Mouse (Mus musculus) cerebellum, adult 11 months (tissue): ENCODE results near the gene Plekhm2.

Source experiments
- DNase-seq: peaks from one replicate; pipeline ENCODE4 v3.0.0; 2022

Gene Plekhm2

DNA sequence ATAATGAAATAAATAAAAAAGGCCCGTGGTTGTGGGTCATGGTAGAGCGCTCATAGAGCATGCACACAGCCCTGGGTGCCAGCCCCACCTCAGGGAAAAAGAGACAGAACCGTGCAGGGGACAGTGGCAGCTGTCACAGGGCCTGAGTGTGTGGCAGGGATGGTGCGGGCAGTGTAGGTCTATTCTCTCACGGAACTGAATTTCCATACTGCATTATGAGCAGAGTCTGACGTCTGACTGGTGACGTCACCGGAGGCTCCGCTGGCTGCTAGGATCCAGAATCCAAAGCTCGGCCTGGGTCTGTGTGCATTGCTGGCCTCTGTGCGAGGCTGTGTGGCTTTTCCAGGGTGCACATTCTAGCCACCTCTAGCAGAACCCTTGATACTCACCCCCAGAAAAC, 3.8 kb downstream of the Plekhm2 start:
- no peak for DNase-seq

DNA sequence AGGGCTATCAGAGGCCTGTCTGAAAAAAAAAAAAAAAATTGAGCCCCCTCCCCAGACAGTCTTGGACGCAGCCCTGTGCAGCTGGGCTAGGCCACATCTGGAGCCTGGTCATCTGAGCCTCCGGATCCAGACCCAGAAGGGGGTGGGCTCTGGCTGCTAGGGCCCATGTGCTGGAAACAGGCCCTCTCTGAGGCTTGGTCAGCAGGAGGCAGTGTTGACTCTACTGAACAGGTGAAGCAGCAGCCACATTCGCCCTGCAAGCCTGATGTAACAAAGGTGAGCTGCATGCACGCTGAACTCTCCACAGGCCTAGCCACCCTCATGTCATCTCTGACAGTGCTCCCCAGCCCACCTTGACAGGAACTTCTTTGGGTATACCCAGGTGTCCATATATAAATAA, 5.0 kb downstream of the Plekhm2 start:
- DNase-seq: no peak

DNA sequence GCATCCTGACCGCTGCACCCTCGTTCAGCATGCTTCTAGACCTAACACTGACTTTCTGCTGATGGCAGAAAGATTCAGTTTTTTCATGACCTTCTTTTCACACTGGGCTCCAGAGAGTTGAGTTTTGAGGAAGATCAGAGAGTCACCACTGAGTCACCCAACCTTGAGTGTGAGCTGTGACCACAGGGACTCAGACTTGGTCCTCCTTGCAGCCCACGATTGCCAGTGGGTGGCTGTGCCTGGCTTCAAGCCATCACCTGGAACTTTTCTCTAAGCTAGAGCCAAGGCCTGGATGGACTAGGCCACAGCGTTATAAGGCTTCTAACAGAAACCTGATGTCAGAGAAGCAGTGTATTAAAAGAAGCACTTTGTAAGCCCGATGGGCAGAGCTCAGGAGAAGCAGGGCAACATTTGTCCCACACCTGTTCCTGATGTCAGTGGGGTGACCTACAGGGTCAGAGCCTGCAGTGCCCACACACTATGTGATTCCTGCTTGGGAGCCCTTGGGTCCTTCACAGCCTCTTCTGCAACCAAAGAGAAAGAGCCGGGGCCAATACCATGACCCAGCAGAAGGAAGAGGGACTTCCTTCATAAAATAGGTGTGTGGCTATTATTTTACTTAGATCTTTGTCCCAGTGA, 5.7 kb downstream of the Plekhm2 start:
- DNase-seq: no peak

DNA sequence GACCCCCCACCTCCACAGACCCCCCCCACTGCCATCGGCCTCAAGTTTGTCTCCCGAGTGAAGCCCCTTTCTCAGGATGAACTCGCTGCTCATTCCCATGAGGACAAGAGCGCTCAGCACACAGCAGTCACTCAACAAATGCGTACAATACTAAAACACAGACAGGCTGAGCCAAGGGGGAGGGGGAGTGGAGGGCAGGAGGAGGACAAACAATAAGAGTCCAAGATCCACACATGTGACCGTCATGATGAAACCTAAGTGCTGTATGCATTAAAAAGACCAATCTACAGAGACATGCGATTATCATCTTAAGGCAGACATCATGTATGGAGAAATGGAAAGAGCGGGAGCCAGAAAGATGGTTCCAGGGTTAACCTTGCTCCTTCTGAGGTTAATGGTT, 7.8 kb downstream of the Plekhm2 start:
- DNase-seq: no peak

DNA sequence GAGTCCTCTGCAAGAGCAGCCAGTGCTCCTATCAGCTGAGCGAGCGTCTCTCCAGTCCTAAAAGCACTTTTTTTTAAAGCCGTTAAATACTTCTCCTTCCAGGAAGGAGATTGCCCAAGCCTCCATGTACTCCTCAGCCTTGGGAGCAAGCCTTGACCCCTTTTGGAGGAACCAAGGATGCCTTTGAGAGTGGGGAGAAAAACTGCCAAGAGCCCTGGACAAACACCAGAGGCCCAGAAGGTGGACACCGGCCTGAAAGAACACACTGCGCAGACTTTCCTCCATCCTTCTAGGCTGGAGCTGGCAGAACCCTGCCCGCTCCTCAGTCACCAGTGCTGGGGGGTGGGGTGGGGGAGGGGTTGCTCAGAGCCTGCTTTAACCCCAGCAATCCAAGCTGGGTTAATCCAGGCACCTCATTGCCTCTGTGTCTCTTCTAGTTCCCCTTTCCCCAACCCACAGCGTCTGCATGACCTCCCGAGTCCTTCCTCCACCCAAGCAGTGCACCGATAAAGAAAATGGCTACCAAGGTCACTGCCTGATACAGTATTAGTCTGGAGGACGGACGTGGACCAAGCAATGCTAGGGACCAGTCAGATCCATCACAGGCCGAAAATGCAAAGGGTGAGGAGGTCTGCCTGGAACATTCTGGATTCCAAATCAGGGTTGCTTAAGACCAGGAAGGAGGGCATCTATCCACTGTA, 8.6 kb downstream of the Plekhm2 start:
- DNase-seq: peak; percentile 54

DNA sequence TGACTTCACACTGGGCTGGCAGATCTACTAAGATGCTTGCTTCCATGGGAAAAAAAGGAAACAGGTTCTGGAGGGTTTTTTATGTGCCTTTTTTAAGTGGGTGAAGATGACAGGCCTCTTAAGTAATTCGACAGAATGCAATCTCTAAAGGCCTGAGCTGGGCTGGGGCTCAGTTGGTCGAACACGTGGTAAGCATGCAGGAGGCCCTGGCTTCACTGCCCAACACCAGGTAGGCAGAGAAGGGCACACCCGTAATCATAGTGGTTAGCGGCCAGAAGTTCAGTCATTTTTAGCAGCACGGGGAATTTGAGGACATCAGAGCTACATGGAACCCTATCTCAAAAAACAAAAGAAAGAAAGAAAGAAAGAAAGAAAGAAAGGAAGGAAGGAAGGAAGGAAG, 10.2 kb downstream of the Plekhm2 start:
- no peak for DNase-seq

DNA sequence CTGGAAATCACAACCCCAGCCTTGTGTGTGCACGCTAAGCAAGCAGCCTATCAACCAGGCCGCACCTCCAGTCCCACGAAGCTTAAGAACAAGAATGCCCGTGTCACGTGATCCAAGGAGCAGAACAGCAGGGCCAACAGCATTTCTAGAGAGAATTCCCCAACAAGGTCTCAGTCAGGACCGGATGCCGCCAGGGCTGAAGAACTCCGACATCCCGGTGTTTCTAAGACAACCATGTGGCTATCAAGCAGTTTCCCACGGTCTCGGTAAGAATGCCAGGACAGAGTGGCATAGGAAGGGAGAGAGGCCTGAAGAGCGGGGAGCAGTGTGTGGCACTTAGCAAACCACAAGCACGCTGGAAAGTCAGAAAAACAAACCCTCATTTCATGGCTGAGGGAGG, 10.9 kb downstream of the Plekhm2 start:
- DNase-seq: no peak

DNA sequence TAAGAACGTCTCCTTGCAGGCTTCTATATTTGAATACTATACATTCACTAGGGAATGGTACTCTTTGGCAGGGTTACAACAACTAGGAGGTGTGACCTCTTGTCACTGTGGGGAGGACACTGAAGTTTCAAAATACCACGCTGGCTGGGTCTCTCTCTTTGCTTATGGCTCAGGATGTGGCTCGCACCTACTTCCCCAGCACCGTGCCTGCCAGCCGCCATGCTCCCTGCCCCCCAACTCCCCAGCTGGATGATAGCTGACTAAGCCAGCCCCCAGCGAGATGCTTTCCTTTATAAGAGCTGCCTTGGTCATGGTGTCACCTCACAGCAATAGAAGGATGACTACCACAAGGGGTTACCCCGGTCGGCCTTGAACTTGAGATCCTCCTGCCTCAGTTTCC, 11.7 kb downstream of the Plekhm2 start:
- DNase-seq: no peak

DNA sequence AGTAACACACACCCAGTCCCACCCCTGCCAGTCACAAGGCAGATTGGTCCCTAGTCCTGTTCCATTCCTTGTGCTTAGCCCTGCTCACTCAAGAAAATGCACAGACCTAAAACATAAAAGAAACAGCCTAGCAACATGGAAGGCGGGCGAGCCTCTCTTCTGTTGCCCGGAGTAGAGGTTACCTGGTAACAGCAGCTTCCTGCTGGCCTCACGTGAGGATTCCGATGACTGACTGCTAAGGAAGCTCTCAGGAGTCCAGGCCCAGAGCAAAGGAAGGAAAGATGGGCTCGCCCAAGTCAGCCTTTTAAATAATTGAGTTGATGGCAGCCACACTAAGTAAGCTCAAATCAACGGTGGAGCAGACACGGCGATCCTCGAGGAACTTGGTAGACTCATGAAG, 12.8 kb downstream of the Plekhm2 start:
- no peak for DNase-seq

DNA sequence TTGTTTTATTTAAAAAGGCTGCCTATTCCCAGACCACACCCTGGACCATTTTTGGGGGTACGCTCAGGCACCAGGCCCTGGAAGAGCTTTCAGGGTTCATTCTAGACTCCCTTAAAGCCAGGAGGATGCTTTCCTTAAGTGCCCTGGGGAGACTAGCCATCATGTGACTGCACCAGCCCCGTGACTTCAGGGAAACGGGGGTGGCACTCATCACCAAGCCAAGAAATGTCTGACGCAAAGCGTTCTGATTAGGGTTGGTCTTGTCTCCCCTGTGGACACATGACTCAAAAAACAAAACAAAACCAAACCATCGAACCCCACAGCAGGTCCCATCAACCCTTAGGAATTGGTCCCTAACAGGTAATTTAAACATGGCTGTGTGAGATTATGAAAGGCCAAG, 13.4 kb downstream of the Plekhm2 start:
- no peak for DNase-seq

DNA sequence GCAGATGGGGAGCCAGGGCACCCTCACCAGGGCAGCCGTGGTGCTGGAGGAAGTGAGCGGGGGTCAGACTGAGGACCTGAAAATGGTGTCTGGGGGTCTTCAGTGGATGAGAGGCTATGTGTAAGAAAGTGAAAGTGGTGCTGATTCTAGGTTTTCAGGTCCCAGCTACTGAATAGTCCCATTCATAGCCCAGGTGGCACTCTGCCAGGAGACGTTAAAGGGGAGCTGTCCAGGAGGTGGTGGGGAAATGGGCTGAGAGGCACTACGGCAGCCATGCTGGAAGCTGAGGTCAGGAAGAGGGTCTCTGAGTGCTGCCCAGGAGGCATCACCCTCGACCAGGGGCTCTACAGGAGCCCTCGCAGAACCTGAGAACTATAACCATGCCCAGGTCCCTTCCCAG, 15.5 kb downstream of the Plekhm2 start:
- DNase-seq: no peak

DNA sequence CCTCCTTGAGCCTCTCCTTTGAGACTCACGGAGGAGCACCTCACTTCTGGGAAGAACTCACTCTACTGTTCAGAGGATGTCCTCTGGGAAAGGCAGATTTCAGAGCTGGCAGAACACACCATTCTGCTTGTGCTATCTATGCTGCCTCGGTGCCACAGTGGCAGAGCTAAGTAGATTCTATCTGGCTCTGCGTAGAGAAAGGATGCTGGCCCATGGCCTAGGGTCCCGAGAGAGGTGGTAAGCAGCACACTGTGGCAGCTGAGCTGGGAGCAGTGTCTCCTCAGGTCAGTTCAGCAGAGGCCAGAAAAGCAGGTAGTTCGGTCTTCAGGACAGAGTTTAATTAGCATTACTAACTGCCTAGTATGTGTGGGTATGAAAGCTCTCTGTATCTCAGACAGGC, 16.4 kb downstream of the Plekhm2 start:
- DNase-seq: no peak

DNA sequence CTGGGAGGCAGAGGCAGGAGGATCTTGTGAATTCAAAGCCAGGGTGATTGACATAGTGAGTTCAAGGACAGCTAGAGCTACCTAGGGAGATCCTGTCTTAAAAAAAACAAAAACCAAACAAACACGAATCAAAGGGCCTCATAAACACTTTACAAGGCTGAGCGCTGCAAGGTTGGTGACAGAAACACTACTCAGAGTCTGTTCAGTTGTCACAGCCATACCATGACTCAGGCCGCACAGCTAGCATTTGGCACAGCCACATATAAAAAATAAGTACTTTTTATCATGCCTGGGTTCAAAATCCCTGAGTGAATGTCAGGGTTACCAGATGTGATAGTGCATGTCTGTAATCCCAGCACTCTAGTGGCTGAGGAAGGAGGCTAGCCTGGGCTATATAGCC, 17.5 kb downstream of the Plekhm2 start:
- DNase-seq: no peak

DNA sequence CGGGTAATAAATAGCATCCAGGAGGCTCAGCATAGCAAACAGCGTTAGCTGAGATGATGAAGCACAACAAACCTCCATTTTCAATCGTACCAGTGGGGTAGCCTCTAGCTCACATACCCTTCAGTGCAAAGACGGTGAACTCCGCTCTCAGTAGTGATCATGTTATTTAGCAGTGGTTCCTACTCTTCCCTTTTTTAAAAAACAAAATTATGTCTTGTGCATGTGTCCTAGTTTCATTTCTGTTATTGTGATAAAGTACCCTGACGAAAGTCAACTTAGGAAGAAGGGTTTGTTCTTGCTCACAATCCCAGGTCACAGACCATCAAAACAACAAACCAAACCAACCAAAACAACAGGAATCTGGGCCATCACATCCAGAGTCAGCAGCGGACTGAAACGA, 18.7 kb downstream of the Plekhm2 start:
- no peak for DNase-seq

DNA sequence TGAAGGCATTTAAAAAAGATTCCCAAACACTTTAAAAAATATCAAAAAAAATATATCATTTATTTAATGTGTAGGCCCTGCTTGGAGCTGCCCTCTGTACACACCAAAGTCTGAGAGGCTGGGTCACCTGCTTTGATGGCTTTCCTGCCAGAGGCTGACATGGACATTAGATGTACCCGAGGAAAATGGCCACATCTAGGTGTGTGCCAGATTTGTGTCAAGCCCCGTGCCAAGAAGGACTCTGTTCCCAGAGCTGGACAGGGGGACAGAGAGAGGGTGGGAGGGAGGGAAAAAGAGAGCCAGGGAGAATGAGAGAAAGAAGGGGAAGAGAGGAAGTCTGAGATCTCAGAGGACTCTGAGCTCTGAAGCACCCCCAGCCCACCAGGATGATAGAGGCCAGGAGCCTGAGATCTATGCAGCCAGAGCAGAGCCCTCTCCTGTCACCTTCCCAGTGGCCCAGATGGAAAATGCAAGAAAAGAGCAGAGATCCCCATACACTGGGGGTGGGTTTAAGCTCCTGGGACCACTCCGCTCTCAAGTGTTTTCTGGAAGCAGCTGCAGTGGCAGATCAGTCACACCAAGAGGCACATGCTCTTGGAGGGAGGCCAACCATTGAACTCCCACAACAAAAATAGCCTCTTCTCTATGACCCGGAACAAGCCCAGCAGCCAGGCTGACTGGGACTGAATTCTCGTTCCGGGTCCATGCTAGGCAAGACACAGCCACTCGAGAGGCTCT, 21.4 kb downstream of the Plekhm2 start:
- peak; percentile 51 for DNase-seq

DNA sequence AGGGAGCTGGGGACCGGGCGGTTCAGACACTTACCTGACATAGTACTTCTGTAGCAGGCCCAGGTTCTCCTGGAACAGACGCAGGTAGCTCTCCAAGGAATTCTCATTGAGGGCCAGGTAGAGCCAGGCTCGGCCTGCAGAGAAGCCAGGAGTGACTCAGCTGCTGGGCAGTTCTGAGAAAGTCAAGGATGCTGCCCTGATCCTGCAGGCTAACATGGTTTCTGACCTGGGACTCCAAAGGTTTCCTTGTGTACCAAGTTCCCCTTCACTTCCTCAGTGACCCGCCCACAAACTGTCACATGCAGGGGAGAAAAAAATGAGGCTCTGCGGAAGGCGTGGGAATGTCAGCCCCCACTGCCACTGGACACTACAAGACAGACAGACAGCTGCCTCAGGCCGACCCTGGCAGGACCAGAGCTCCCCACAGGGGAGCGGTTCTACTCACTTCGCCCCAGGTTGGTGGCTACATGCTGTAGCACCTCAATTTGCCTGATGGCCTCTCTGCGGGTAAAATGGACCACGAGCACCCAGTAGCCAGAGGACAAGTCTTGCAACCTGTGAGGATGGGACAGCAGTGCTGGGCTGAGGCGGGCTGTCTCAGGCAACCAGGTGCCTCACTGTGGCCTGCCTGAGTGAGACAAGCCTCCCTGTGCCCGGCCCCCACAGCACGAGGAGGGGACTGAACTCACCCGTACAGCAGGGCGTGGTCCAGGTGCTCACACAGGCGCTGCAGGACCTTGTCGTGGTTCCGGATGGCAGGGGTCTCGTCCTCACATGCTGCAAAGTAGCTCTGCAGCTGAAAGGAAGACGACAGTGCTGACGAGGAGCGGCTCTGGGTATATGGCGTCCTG, 22.5 kb downstream of the Plekhm2 start:
- DNase-seq: no peak

DNA sequence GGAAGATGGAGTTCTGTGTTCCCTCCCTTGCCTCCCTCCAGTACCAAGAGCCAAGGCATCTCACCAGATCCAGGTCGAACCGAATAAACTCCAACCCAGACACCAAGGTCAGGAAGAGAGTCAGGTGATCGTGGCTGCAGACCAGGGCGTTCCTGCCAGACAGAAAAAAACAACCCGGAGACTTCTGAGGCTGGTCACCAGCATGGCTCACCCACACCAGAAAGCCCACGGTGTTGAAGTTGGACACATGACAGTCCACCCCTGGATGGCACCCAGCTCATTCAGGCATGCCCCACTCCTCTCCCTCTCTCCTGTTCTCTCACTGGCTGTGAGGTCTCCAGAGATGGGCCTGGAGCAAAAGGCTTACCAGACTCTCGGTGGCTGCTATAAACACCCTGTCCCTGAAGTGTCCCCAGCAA, 23.3 kb downstream of the Plekhm2 start:
- no peak for DNase-seq

DNA sequence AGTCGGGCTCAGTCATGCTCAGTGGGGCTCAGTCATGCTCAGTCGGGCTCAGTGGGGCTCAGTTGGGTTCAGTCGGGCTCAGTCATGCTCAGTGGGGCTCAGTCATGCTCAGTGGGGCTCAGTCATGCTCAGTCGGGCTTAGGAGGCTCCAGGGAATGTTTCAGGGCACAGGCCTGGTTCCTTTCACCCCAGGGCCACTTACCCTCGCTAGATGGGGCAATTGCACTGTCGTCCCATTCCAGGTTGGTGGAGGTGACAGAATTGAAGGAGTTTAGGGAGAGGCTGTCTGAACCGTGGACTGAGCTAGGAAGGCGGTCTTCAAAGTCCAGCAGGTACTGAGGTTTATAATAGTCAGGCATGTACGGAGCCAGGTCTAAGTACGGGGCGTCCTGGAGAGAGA, 25.2 kb downstream of the Plekhm2 start:
- DNase-seq: no peak

DNA sequence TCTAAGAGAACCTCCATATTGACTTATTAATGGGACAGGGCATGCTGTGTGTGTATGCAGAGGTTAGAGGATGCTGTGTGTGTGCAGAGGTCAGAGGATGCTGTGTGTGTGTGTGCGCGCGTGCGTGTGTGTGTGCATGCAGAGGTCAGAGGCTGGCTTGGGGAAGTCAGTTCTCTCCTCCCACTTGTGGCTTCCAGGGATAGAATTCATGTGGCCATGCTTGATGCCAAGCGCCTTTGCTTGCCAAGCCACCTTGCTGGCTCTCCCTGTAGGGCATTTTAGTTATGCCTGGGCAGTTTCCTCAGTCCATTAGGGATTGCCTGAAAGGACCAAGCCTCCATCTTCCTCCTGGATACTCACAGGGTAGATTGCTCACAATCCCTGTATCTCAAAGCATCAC, 28.0 kb downstream of the Plekhm2 start:
- DNase-seq: no peak

DNA sequence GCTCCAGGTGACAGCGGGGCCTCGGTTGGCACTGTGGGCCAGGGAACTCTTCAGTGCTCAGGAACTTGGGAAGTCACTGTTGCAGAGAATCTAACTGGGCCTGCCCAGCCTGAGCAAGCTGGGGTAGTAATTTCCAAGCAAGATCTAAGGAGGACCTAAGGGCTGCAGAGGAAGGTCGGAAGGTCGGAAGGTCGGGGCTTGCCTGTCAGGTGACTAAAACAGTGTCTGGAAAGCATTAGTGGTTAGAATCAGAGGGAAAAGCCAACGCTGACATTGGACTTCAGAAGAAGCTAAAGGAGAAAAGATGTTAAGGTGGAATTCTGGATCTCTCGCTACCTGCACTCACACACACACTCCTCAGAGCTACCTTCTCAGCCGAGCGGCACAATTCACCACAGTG, 28.7 kb downstream of the Plekhm2 start:
- DNase-seq: no peak

DNA sequence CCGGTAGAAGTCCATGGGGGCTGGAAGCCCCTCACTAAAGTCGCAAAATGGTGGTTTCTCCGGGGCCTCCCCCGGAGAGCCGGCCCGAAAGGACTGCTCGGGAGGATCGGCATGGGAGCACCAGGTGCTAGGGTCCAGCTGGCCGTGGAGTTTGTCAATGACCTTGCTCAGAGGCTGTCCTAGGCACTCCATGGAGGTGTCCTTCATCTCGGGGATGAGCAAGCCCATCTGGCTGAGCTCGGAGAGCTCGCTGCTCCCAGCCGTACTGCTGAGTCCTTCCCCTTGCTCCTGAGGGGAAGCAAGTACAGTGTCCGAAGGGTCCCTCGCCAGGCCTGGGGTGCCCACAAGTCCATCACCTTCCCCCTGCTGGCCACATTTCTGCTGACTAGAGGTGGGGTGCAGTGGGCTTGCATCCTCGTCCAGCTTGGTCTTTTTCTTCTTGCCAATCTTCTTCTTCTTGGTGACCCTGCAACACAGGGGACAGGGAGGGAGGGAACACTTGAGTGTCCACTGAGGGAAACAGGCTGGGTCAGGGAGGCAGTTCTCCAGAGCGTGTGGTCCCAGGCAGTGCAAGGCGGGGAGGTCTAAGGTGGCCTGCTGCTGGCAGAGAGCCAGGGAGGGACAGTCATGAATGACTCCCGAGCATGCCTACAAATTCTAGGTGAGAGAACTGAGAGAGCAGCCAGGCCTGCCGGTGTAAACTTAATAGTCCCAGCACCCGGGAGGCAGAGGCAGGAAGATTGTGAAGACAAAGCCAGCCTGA, 32.4 kb downstream of the Plekhm2 start:
- no peak for DNase-seq

DNA sequence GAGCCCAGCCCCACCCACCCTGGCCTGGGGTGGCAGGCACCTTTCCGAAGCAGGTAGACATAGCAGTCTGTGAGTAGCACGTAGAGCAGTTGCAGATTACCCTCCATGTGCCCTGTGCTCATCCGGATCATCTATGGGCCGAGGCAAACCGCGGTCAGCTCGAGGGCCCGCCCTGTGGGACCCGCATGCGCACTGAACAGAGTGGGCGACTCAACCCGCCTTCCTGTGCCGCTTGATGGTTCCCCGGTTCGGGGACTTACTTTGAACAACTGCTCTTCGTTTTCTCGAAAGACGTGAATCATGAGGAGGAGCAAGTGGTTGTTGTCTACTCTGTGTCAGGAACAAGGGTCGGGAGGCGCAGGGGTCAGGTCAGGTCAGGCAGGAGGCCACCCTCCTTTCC, 33.4 kb downstream of the Plekhm2 start:
- DNase-seq: no peak

DNA sequence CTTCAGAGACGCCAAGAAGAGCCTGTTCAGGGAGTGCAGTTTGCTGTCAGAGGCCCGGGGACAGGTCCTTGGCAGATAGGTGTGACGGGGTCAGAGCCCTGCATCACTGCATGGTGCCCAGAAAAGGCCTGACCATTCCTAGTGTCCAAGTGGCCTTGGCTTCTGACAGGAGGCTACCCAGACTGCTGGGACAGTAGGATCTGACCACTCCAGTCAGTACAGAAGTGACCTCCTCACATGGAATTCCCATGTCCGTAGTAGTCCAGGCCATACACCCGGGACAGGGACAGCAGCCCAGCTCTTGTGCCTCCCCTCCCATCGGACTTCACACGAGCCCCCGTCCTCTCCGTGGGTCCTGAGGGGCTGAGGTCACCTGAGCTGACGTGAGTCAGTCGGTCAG, 34.7 kb downstream of the Plekhm2 start:
- DNase-seq: no peak
